In the genomic region with DNA sequence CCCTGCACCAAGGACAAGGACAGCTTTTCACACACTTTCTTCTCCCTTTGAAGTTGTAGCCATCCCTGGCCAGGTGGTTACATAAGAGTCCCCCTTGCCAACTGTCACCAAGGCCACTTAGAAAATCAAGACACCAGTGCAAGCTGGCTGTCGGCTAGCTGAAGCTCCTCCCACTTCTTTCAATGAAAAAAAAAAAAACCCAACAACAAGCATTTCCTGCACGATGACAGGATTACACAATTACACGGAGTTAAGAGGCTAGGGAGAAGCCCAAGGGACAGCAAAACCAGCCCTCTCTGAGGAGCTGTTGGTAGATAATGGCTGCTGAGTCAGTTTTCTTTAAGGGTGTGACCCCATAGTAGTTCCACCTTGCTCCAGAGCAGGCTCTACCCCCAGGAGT, we compare ENCODE assay signal across 12 mouse cellular contexts. TPM values are rescaled to one million over a fixed set of nuclear protein-coding genes. Genes with fewer than 3 reads are reported as not detected.
DNase-seq lines count a peak whose midpoint lies in the region; ATAC-seq and TF ChIP-seq lines count a peak whose summit lies in the region.
"Had no signal": no experiment of that assay in that cellular context is flagged by ENCODE, and none has a peak within 500 bp of the region (broad histone marks: within the 10 kb centered on the region; RNA-seq: fewer than 3 reads in every experiment).

No protein-coding gene starts in this region.

- ATAC-seq in kidney, embryonic 14.5 days (ENCODE audit: low FRiP score, low TSS enrichment), result no peak
- ATAC-seq in intestine, postnatal 0 days, result peak; percentile 42
- peak; percentile 78 for ATAC-seq in megakaryocyte progenitor cell, adult 5-6 weeks (replicated peaks; ENCODE audit: poor library complexity)
- ATAC-seq: CD4-positive, CD25-positive, alpha-beta regulatory T cell, adult 4 months had no signal

- no peak overlapping the region for H3K4me3 ChIP-seq in kidney, embryonic 14.5 days (ENCODE audit: low read length)
- H3K4me3 ChIP-seq in intestine, postnatal 0 days (ENCODE audit: low read depth, low read length), result no peak overlapping the region
- H3K4me3 ChIP-seq: hindbrain, embryonic 12.5 days; stomach, embryonic 15.5 days had no signal

- no peak overlapping the region for H3K4me2 ChIP-seq in kidney, embryonic 14.5 days (replicated peaks; ENCODE audit: low read depth, low read length)
- H3K4me2 ChIP-seq in intestine, postnatal 0 days (replicated peaks; ENCODE audit: low read depth), result no peak overlapping the region
- H3K4me2 ChIP-seq: hindbrain, embryonic 12.5 days; stomach, embryonic 15.5 days had no signal

- TF ChIP-seq CTCF in intestine, postnatal 0 days (IDR thresholded peaks at IDR 0.05; ENCODE audit: low read depth), result no peak

- 35% methylated on average over 3 of the region's 3 CpGs for WGBS in kidney, embryonic 14.5 days
- 4% methylated on average over 3 of the region's 3 CpGs for WGBS in intestine, postnatal 0 days

- peak; percentile 31 for DNase-seq in kidney, adult 11 months
- peak; percentile 90 for DNase-seq in adrenal gland, adult 8-10 months
- DNase-seq in heart, adult 9 months (ENCODE audit: low spot score in 2 of 2), result no peak
- DNase-seq in ovary, postnatal 36 days (ENCODE audit: low spot score), result no peak
- DNase-seq in urinary bladder, postnatal 4 days (ENCODE audit: low spot score in 2 of 2), result no peak
- DNase-seq: cerebellum, postnatal 25 days had no signal

- no peak overlapping the region for H3K9ac ChIP-seq in kidney, embryonic 14.5 days (ENCODE audit: low read depth, low read length)
- H3K9ac ChIP-seq in intestine, postnatal 0 days (ENCODE audit: low read depth, low read length), result no peak overlapping the region
- H3K9ac ChIP-seq: hindbrain, embryonic 12.5 days; stomach, embryonic 15.5 days had no signal

- no peak overlapping the region for H3K27ac ChIP-seq in kidney, embryonic 14.5 days (ENCODE audit: low read depth, low read length)
- H3K27ac ChIP-seq in intestine, postnatal 0 days (ENCODE audit: low read depth, low read length), result peak overlapping the region; percentile 73; the same call in 1 of the 2 replicates
- H3K27ac ChIP-seq: hindbrain, embryonic 12.5 days; stomach, embryonic 15.5 days had no signal

- H3K4me1 ChIP-seq in kidney, embryonic 14.5 days (ENCODE audit: control insufficient read depth, insufficient read depth, low read length), result no peaks in the 10 kb centered on the region
- H3K4me1 ChIP-seq in intestine, postnatal 0 days (replicated peaks; ENCODE audit: control insufficient read depth, insufficient read depth, low read length), result 0 out of 2 replicates have a peak, but pooled peaks cover 7% of the 10 kb centered on the region
- H3K4me1 ChIP-seq: hindbrain, embryonic 12.5 days; stomach, embryonic 15.5 days had no signal

- no peaks in the 10 kb centered on the region for H3K9me3 ChIP-seq in kidney, embryonic 14.5 days (ENCODE audit: control insufficient read depth, low read length)
- no peaks in the 10 kb centered on the region for H3K9me3 ChIP-seq in intestine, postnatal 0 days (ENCODE audit: control insufficient read depth)
- H3K9me3 ChIP-seq: hindbrain, embryonic 12.5 days; stomach, embryonic 15.5 days had no signal

- H3K27me3 ChIP-seq in kidney, embryonic 14.5 days (ENCODE audit: control insufficient read depth, insufficient read depth, low read length), result no peaks in the 10 kb centered on the region
- H3K27me3 ChIP-seq in intestine, postnatal 0 days (replicated peaks; ENCODE audit: control insufficient read depth, insufficient read depth, low read length), result no peaks in the 10 kb centered on the region
- H3K27me3 ChIP-seq: hindbrain, embryonic 12.5 days; stomach, embryonic 15.5 days had no signal

- no peaks in the 10 kb centered on the region for H3K36me3 ChIP-seq in kidney, embryonic 14.5 days (ENCODE audit: control insufficient read depth, insufficient read depth, low read length)
- no peaks in the 10 kb centered on the region for H3K36me3 ChIP-seq in intestine, postnatal 0 days (ENCODE audit: control insufficient read depth, insufficient read depth)
- H3K36me3 ChIP-seq: hindbrain, embryonic 12.5 days; stomach, embryonic 15.5 days had no signal

RNA-seq across cellular contexts. Expression of gene Med9, which starts 6.6 kb away (rescaled TPM):
- 41.3 and 43.7 TPM in 2 replicates for polyA plus RNA-seq in kidney, embryonic 14.5 days (2014; fragmentation: Nextera tagmentation; extraction: Ambion mirVana)
- total RNA-seq in adrenal gland, adult 8-10 months (2022), result 10 to 100 TPM; 29.4 to 39.1 (median 33.2) TPM
- 19.4 and 22.1 TPM in 2 replicates for polyA plus RNA-seq in intestine, postnatal 0 days (2015; fragmentation: Nextera tagmentation; extraction: Ambion mirVana)
- total RNA-seq in megakaryocyte progenitor cell, adult 5-6 weeks (2015), result 19.1 and 19.8 TPM in 2 replicates
- total RNA-seq in megakaryocyte progenitor cell, adult 5-6 weeks (2017), result 18.1 and 26.1 TPM in 2 replicates

RNA-seq across cellular contexts. Expression of gene Rasd1, which starts 23.4 kb away (rescaled TPM):
- polyA plus RNA-seq in kidney, embryonic 14.5 days (2014; fragmentation: Nextera tagmentation; extraction: Ambion mirVana), result 3.0 and 3.6 TPM in 2 replicates
- 10 to 100 TPM; 19.1 to 34.7 (median 26.7) TPM for total RNA-seq in adrenal gland, adult 8-10 months (2022)
- 1.1 and 1.4 TPM in 2 replicates for polyA plus RNA-seq in intestine, postnatal 0 days (2015; fragmentation: Nextera tagmentation; extraction: Ambion mirVana)
- total RNA-seq in megakaryocyte progenitor cell, adult 5-6 weeks (2015), result 0.72 and 1.4 TPM in 2 replicates
- 0.10 TPM in 1 of 2 replicates, not detected in the other for total RNA-seq in megakaryocyte progenitor cell, adult 5-6 weeks (2017)

Comparison
In these comparisons a context has a peak if more than half of its experiments do, and no peak if none do; other contexts are left out.
1. DNase-seq: peak in kidney, adult 11 months (single experiment) and adrenal gland, adult 8-10 months (single experiment); none in heart, adult 9 months (0 of 2), ovary, postnatal 36 days (single experiment) and urinary bladder, postnatal 4 days (0 of 2).
2. RNA of gene Rasd1, which starts 23.4 kb away (total RNA-seq): 19.1 to 34.7 TPM in adrenal gland, adult 8-10 months; 0.10 to 1.4 TPM in megakaryocyte progenitor cell, adult 5-6 weeks; every median in the first group is over 4 times any median in the second.